Mouse (Mus musculus) embryonic facial prominence, embryonic 15.5 days (tissue): ENCODE data around the gene Btbd2. TPM values are rescaled to one million over a fixed set of nuclear protein-coding genes. Genes with fewer than 3 reads are reported as not detected.

Experiments used
- ATAC-seq: fragments of 200-750 bp; cut with Nextera tagmentation; 2 replicates; pipeline ENCODE4 v1.8.0; 2017; ENCODE audit warnings: low read depth, moderate TSS enrichment; ENCODE audit not compliant: insufficient number of reproducible peaks, low FRiP score, low TSS enrichment
- H3K27ac ChIP-seq: fragments of 300-500 bp; sonication (generic); replicated peaks from 2 replicates; pipeline ENCODE4 v1.5.1; 2015; ENCODE audit warnings: mild to moderate bottlenecking, inconsistent platforms
- H3K27me3 ChIP-seq: fragments of 300-500 bp; sonication (generic); 2 replicates; pipeline ENCODE4 v1.6.1; 2015; ENCODE audit warnings: inconsistent platforms
- H3K36me3 ChIP-seq: fragments of 300-500 bp; sonication (generic); 2 replicates; pipeline ENCODE4 v1.6.1; 2015; ENCODE audit warnings: mild to moderate bottlenecking, inconsistent platforms
- H3K4me1 ChIP-seq: fragments of 300-500 bp; sonication (generic); 2 replicates; pipeline ENCODE4 v1.6.1; 2015; ENCODE audit warnings: inconsistent platforms
- H3K4me2 ChIP-seq: fragments of 300-500 bp; sonication (generic); replicated peaks from 2 replicates; pipeline ENCODE4 v1.6.1; 2015; ENCODE audit warnings: mild to moderate bottlenecking, inconsistent platforms
- H3K4me3 ChIP-seq: fragments of 300-500 bp; sonication (generic); replicated peaks from 2 replicates; pipeline ENCODE4 v1.5.1; 2015; ENCODE audit warnings: mild to moderate bottlenecking, inconsistent platforms
- H3K9ac ChIP-seq: fragments of 300-500 bp; sonication (generic); 2 replicates; pipeline ENCODE4 v1.6.1; 2015; ENCODE audit warnings: inconsistent platforms
- H3K9me3 ChIP-seq: fragments of 300-500 bp; sonication (generic); replicated peaks from 2 replicates; pipeline ENCODE4 v1.6.1; 2016; ENCODE audit warnings: inconsistent platforms
- WGBS: fragments of 180-500 bp; shearing (Covaris S2); methylation state at CpG from one replicate; pipeline ENCODE4 v1.1.7; 2015; 5-methylcytosine and 5-hydroxymethylcytosine counted together
- microRNA-seq: library from miRNA; unstranded; fragments of <30 nt; microRNA quantifications from one replicate; pipeline ENCODE4, GENCODE M21; 2016; ENCODE audit warnings: borderline number of aligned reads
- polyA plus RNA-seq: library from polyadenylated mRNA; unstranded; fragments of >200 nt; fragmentation: Nextera tagmentation; extraction: Ambion mirVana; gene quantifications from 2 replicates; pipeline ENCODE4 v1.2.1, GENCODE M21; 2015

The Btbd2 gene
- polyA plus RNA-seq, 1 experiment from 2014 or later, result 82.2 TPM

GRCm38 (mm10) chr10:80602698-80603325 lies 54.1 kb downstream of the Btbd2 start, which contains the start of the genes Scamp4 and Adat3:
TSS of gene Scamp4 (plus strand) at chr10:80602872.
TSS of gene Adat3 (plus strand) at chr10:80602880.
- Histone ChIP-seq H3K4me3 (peak within 1 kb of the TSS; percentile 88), H3K4me1 (peaks cover 28% of the 10 kb centered on the region), H3K27ac (peak within 1 kb of the TSS; percentile 91), H3K36me3 (peaks cover 21% of the 10 kb centered on the region), H3K4me2 (peak within 1 kb of the TSS; percentile 76), H3K9ac (peak within 1 kb of the TSS; percentile 67), H3K9me3 (no peaks in the 10 kb centered on the region), H3K27me3 (no peaks in the 10 kb centered on the region)
- peak; percentile 93 for ATAC-seq
- WGBS, result under 1% methylated on average over 54 of the region's 54 CpGs

DNA sequence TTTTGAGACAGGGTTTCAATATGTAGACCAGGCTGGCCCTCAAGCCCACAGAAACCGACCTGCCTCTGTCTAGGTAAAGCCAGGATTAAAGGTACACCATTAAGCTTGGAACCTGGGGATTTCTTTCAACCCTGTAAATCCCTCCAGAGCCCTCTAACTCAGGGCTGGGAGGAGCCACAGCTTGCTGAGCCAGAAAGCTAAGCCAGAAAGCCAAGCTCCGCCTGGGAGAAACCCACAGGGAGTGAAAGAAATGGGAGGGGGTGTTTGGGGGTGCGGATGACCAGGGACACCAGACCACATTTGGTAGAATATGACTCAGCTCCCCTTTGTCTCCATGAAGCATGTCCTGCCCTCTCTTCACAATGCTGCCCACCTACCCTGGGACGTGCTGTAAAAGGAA lies 60.6 kb downstream of the Btbd2 start:
- no peak overlapping the region for H3K4me3 ChIP-seq
- H3K4me2 ChIP-seq, result no peak overlapping the region
- no peak for ATAC-seq
- no peaks in the 10 kb centered on the region for H3K4me1 ChIP-seq
- WGBS, result 25% methylated on average over 4 of the region's 4 CpGs
- no peak overlapping the region for H3K9ac ChIP-seq
- H3K27ac ChIP-seq, result no peak overlapping the region
- H3K9me3 ChIP-seq, result no peaks in the 10 kb centered on the region
- H3K27me3 ChIP-seq, result no peaks in the 10 kb centered on the region
- H3K36me3 ChIP-seq, result no peaks in the 10 kb centered on the region

Small RNA genes within 50 kb of the gene (microRNA-seq; reads per million reads assigned to microRNA genes)
- gene Mir6912, result not detected

Other genes starting within 250 kb of the Btbd2 start
- gene Tcf3, start 223.4 kb downstream of the Btbd2 start, polyA plus RNA-seq, result 133 and 135 TPM in 2 replicates
- not detected in 2 replicates for gene Onecut3, start 162.2 kb downstream of the Btbd2 start, polyA plus RNA-seq
- gene Atp8b3, start 117.9 kb downstream of the Btbd2 start, polyA plus RNA-seq, result 0.09 and 0.28 TPM in 2 replicates
- gene Rexo1, start 95.5 kb downstream of the Btbd2 start, polyA plus RNA-seq, result 25.8 and 27.1 TPM in 2 replicates
- gene Klf16, start 79.8 kb downstream of the Btbd2 start, polyA plus RNA-seq, result 9.4 and 11.3 TPM in 2 replicates
- 112 and 115 TPM in 2 replicates for gene Abhd17a, start 66.7 kb downstream of the Btbd2 start, polyA plus RNA-seq
- gene Scamp4, start 54.2 kb downstream of the Btbd2 start, polyA plus RNA-seq, result 99.1 and 108 TPM in 2 replicates
- gene Adat3, start 54.2 kb downstream of the Btbd2 start, polyA plus RNA-seq, result 7.0 and 7.5 TPM in 2 replicates
- gene Gm49322, start 51.0 kb downstream of the Btbd2 start, polyA plus RNA-seq, result 4.8 TPM in 2 replicates
- 172 and 190 TPM in 2 replicates for gene Csnk1g2, start 34.2 kb downstream of the Btbd2 start, polyA plus RNA-seq
- gene Mknk2, start 21.0 kb upstream of the Btbd2 start, polyA plus RNA-seq, result 99.0 and 105 TPM in 2 replicates
- gene Mob3a, start 44.9 kb upstream of the Btbd2 start, polyA plus RNA-seq, result 48.2 and 51.8 TPM in 2 replicates
- gene Izumo4, start 45.1 kb upstream of the Btbd2 start, polyA plus RNA-seq, result 27.0 and 28.0 TPM in 2 replicates
- 75.2 and 76.1 TPM in 2 replicates for gene Ap3d1, start 85.2 kb upstream of the Btbd2 start, polyA plus RNA-seq
- 17.1 and 21.7 TPM in 2 replicates for gene Dot1l, start 98.1 kb upstream of the Btbd2 start, polyA plus RNA-seq
- 68.1 and 79.7 TPM in 2 replicates for gene Sf3a2, start 141.1 kb upstream of the Btbd2 start, polyA plus RNA-seq
- gene Plekhj1, start 141.6 kb upstream of the Btbd2 start, polyA plus RNA-seq, result 121 and 125 TPM in 2 replicates
- gene Amh, start 148.2 kb upstream of the Btbd2 start, polyA plus RNA-seq, result 0.09 TPM in 1 of 2 replicates, not detected in the other
- gene Jsrp1, start 156.4 kb upstream of the Btbd2 start, polyA plus RNA-seq, result 10.0 and 13.8 TPM in 2 replicates
- 1,751 and 1,885 TPM in 2 replicates for gene Oaz1, start 169.6 kb upstream of the Btbd2 start, polyA plus RNA-seq
- gene Lingo3, start 187.0 kb upstream of the Btbd2 start, polyA plus RNA-seq, result 2.2 and 2.5 TPM in 2 replicates
- gene Lsm7, start 198.1 kb upstream of the Btbd2 start, polyA plus RNA-seq, result 252 and 265 TPM in 2 replicates
- gene Sppl2b, start 198.2 kb upstream of the Btbd2 start, polyA plus RNA-seq, result 51.3 and 60.7 TPM in 2 replicates
- 0.04 and 0.05 TPM in 2 replicates for gene Tmprss9, start 214.8 kb upstream of the Btbd2 start, polyA plus RNA-seq
- 337 and 339 TPM in 2 replicates for gene Timm13, start 243.9 kb upstream of the Btbd2 start, polyA plus RNA-seq